Comparison of ENCODE assay signal across 9 mouse cellular contexts in the genomic region with DNA sequence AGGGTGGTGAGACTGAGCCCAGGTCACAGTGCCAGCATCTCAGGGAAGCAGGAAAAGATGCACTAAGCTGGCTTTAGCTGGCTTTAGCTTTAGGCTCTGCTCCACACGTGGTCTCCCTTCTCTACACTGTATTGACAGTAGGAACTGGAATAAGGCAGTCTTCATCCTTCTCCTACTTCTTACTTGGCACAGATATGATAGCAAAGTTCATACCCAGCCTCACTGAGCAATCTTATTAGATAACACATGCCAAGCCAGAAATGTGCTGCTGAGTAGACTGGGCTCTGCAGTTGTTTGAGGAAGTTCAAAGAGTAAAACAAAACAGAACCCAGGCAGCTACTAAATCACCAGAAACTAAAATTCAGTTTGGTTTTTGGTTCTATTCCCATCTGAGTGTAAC. TPM values are rescaled to one million over a fixed set of nuclear protein-coding genes. Genes with fewer than 3 reads are reported as not detected.
DNase-seq lines count a peak whose midpoint lies in the region; ATAC-seq and TF ChIP-seq lines count a peak whose summit lies in the region.
"Had no signal": no experiment of that assay in that cellular context is flagged by ENCODE, and none has a peak within 500 bp of the region (broad histone marks: within the 10 kb centered on the region; RNA-seq: fewer than 3 reads in every experiment).

No protein-coding gene starts in this region.

- DNase-seq in layer of hippocampus, adult 2 months (ENCODE audit: low spot score in 2 of 2) = no peak
- DNase-seq in layer of hippocampus, postnatal 14 days (ENCODE audit: low spot score in 2 of 2) = no peak
- no peak for DNase-seq in adrenal gland, postnatal 36 days
- no peak for DNase-seq in cerebellum, adult 8-10 months
- no peak for DNase-seq in frontal cortex, postnatal 25 days (ENCODE audit: low spot score in 2 of 2)

- 3% methylated on average over 1 of the region's 1 CpGs for WGBS in bone marrow, adult 2 months
- WGBS in hindbrain, embryonic 12.5 days = 40% methylated on average over 1 of the region's 1 CpGs

- no peak overlapping the region for H3K4me3 ChIP-seq in layer of hippocampus, adult 2 months
- H3K4me3 ChIP-seq in bone marrow, adult 2 months (replicated peaks; ENCODE audit: control insufficient read depth, low read depth, low read length) = no peak overlapping the region
- no peak overlapping the region for H3K4me3 ChIP-seq in hindbrain, embryonic 12.5 days
- peak overlapping the region; percentile 46 for H3K4me3 ChIP-seq in megakaryocyte, embryonic 14.5 days (replicated peaks)

- peak overlapping the region; percentile 1; the same call in 1 of the 2 replicates for H3K27ac ChIP-seq in layer of hippocampus, adult 2 months
- H3K27ac ChIP-seq in bone marrow, adult 2 months (ENCODE audit: control insufficient read depth, insufficient read depth, low read depth, low read length, poor library complexity) = peak overlapping the region; percentile 67
- H3K27ac ChIP-seq in hindbrain, embryonic 12.5 days = no peak overlapping the region

- H3K36me3 ChIP-seq in hindbrain, embryonic 12.5 days = peaks cover 17% of the 10 kb centered on the region
- H3K36me3 ChIP-seq in megakaryocyte, embryonic 14.5 days (replicated peaks; ENCODE audit: low read length) = peaks cover 65% of the 10 kb centered on the region

- TF ChIP-seq POLR2A in bone marrow, adult 2 months (IDR thresholded peaks at IDR 0.05; ENCODE audit: borderline replicate concordance, control insufficient read depth, low read depth, low read length) = no peak

- ATAC-seq in hindbrain, embryonic 12.5 days (ENCODE audit: low FRiP score) = peak; percentile 26; the same call in 1 of the 2 replicates
- ATAC-seq: Patski had no signal

- no peak overlapping the region; the same call in 1 of the 2 replicates for H3K4me2 ChIP-seq in hindbrain, embryonic 12.5 days (replicated peaks)

- no peak for TF ChIP-seq CTCF in layer of hippocampus, adult 2 months (conservative IDR thresholded peaks at IDR 0.05)
- no peak for TF ChIP-seq CTCF in bone marrow, adult 2 months (IDR thresholded peaks at IDR 0.05; ENCODE audit: control insufficient read depth, insufficient read depth, low read length)

- peaks cover 29% of the 10 kb centered on the region for H3K4me1 ChIP-seq in bone marrow, adult 2 months (ENCODE audit: control insufficient read depth, insufficient read depth, low read length)
- peaks cover 41% of the 10 kb centered on the region for H3K4me1 ChIP-seq in hindbrain, embryonic 12.5 days
- H3K4me1 ChIP-seq in megakaryocyte, embryonic 14.5 days = peaks cover 71% of the 10 kb centered on the region

- H3K9ac ChIP-seq in hindbrain, embryonic 12.5 days = 0 out of 2 replicates have a peak overlapping the region, but pooled peaks have one; percentile 50

- no peaks in the 10 kb centered on the region for H3K9me3 ChIP-seq in hindbrain, embryonic 12.5 days (replicated peaks)
- no peaks in the 10 kb centered on the region for H3K9me3 ChIP-seq in megakaryocyte, embryonic 14.5 days

- H3K27me3 ChIP-seq in hindbrain, embryonic 12.5 days = no peaks in the 10 kb centered on the region
- no peaks in the 10 kb centered on the region for H3K27me3 ChIP-seq in megakaryocyte, embryonic 14.5 days (replicated peaks)
- H3K27me3 ChIP-seq: Patski had no signal

RNA-seq across cellular contexts. Expression of a gene that starts 11.1 kb away (rescaled TPM):
- 10 to 100 TPM; 60.3 to 61.0 TPM for total RNA-seq in layer of hippocampus, adult 2 months (2021)
- 10 to 100 TPM; 47.8 to 58.7 TPM for total RNA-seq in layer of hippocampus, postnatal 14 days (2021)
- polyA plus RNA-seq in bone marrow, adult 2 months (2011; ENCODE audit: insufficient read depth, insufficient read length, low replicate concordance, missing spikeins) = 10.2 and 13.9 TPM in 2 replicates
- polyA plus RNA-seq in hindbrain, embryonic 12.5 days (2016; fragmentation: Nextera tagmentation; extraction: Ambion mirVana) = 54.1 and 61.1 TPM in 2 replicates
- polyA plus RNA-seq in megakaryocyte, embryonic 14.5 days (2012; ENCODE audit: insufficient read depth, low replicate concordance) = 1.3 and 4.4 TPM in 2 replicates
- total RNA-seq in adrenal gland, postnatal 36 days (2021) = 10 to 100 TPM; 33.4 to 34.6 TPM

RNA-seq across cellular contexts. Expression of a gene that starts 11.3 kb away (rescaled TPM):
- under 1 TPM in 1 of 2 experiments, not detected in 1; 0.10 TPM for total RNA-seq in layer of hippocampus, adult 2 months (2021)
- total RNA-seq in layer of hippocampus, postnatal 14 days (2021) = under 1 TPM; 0.14 to 0.16 TPM
- polyA plus RNA-seq in bone marrow, adult 2 months (2011; ENCODE audit: insufficient read depth, insufficient read length, low replicate concordance, missing spikeins) = not detected in 2 replicates
- polyA plus RNA-seq in hindbrain, embryonic 12.5 days (2016; fragmentation: Nextera tagmentation; extraction: Ambion mirVana) = 0.10 and 0.16 TPM in 2 replicates
- polyA plus RNA-seq in megakaryocyte, embryonic 14.5 days (2012; ENCODE audit: insufficient read depth, low replicate concordance) = not detected in 2 replicates
- total RNA-seq in adrenal gland, postnatal 36 days (2021) = not detected
